Mouse (Mus musculus) liver, embryonic 14.5 days (tissue): ENCODE measurements around the gene Trim80.

Source experiments
- CTCF ChIP-seq: IDR thresholded peaks from 2 replicates; pipeline ENCODE4 v1.5.1; 2016; ENCODE audit warnings: antibody characterized with exemption, low read depth, control low read depth
- EP300 ChIP-seq: IDR thresholded peaks from 2 replicates; pipeline ENCODE4 v1.6.1; 2016; ENCODE audit warnings: antibody characterized with exemption, low read depth

GRCm38 (mm10) chr11:115405723-115406122 is 34.6 kb upstream of the Trim80 start:
- no peak for TF ChIP-seq CTCF
- no peak for TF ChIP-seq EP300
